Mouse (Mus musculus): ENCODE measurements at regions not wholly inside any gene's neighbourhood (a gene's known extent, or its start where the extent isn't known, plus 50 kb on each side); places are given as distances from the start of the nearest gene placed in this dataset.

DNA sequence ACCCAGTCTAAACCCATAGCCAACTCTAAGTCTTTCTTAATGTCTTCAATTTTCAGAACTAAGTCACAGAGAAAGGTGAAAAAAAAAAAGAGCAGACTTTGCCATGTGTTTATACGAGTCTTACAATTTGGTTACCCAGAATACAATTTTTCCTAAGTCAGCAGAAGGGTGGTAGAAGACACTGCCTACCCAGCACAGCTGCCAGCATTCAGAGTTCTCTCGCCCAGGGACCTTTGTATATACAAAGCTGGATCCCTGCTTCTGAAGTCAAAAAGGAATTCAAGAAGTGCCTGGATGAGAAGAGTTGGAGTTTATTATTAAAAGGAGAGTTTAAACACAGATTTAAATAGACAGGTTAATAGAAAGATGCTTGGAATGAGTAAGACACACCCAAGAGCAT, 143.2 kb upstream of the Mylip start:
- TF ChIP-seq CTCF (IDR thresholded peaks at IDR 0.05; ENCODE audit: low read depth) (no peak), EP300 (IDR thresholded peaks at IDR 0.05; ENCODE audit: low read depth) (no peak)

All from heart, postnatal 0 days (tissue).